Mouse (Mus musculus): ENCODE results near the gene Cideb. TPM values are rescaled to one million over a fixed set of nuclear protein-coding genes. Genes with fewer than 3 reads are reported as not detected.

The Cideb gene
- polyA plus RNA-seq, 1 experiment: 0.17 TPM

DNA sequence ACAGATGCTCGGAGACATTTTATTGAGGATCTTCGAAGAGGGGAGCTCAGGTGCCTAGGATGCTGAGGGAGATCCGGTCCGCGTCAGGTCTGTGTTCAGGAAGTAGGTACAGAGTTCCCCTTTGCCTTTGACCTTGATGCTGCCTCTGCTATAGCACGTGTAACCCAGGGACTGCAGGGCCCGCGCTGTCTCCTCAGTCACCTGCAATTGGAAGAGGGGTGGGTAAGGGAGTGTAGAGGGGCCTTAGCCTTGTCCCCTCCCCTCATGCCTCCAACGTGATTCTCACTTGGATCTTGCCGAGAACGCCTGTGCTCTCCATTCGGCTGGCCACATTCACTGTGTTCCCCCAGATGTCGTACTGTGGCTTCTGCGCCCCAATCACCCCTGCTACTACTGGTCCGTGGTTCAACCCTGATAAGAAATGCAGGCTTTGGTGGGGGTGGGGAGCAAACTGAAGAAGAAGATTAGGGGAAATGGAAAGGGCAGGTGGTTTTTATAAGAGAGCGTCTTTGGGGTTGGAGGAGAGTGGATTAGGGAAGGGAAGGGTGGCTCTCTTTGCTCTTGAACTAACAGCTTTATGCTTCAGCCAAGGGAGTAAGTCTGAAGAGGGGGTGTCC is 10.9 kb upstream of the Cideb start:
- TF ChIP-seq MAX (IDR thresholded peaks at IDR 0.05; ENCODE audit: low read depth) (no peak), SRF (IDR thresholded peaks at IDR 0.05; ENCODE audit: control insufficient read depth, insufficient read length, low read depth) (no peak), E2F4 (IDR thresholded peaks at IDR 0.05; ENCODE audit: insufficient read depth) (no peak), POLR2A (IDR thresholded peaks at IDR 0.05; ENCODE audit: insufficient read length, low read depth) (no peak), TCF3 (IDR thresholded peaks at IDR 0.05; ENCODE audit: insufficient read length, low read depth) (no peak), CEBPB (IDR thresholded peaks at IDR 0.05; ENCODE audit: insufficient read depth, poor library complexity, severe bottlenecking) (no peak), USF1 (IDR thresholded peaks at IDR 0.05; ENCODE audit: low read depth) (no peak), POLR2AphosphoS2 (IDR thresholded peaks at IDR 0.05; ENCODE audit: insufficient read length, low read depth) (no peak), MYOG (IDR thresholded peaks at IDR 0.05; ENCODE audit: control insufficient read depth in 1 of 3, insufficient read depth in 1 of 3, insufficient read length in 2 of 3, low read depth in 2 of 3) (no peak), REST (IDR thresholded peaks at IDR 0.05; ENCODE audit: insufficient read depth, insufficient read length) (no peak), TCF12 (IDR thresholded peaks at IDR 0.05; ENCODE audit: insufficient read depth, poor library complexity, severe bottlenecking) (no peak), MYOD1 (IDR thresholded peaks at IDR 0.05; ENCODE audit: control insufficient read depth in 1 of 3, insufficient read length in 2 of 3, low read depth in 2 of 3) (no peak)
- H3K4me3 ChIP-seq: no peak overlapping the region
- no peak overlapping the region for H3ac ChIP-seq (ENCODE audit: control insufficient read depth, insufficient read length)
- H3K79me2 ChIP-seq (ENCODE audit: control insufficient read depth, insufficient read depth): no peaks in the 10 kb centered on the region
- H3K27me3 ChIP-seq (ENCODE audit: control insufficient read depth, insufficient read depth, insufficient read length): peaks cover 68% of the 10 kb centered on the region
- no peak overlapping the region for H3K4me2 ChIP-seq (ENCODE audit: low read depth)
- H3K36me3 ChIP-seq (ENCODE audit: control insufficient read depth, insufficient read depth): no peaks in the 10 kb centered on the region

- Histone ChIP-seq H3K4me2 (ENCODE audit: low read depth) (no peak overlapping the region), H3K27me3 (ENCODE audit: control insufficient read depth, insufficient read depth, insufficient read length) (peaks cover 65% of the 10 kb centered on the region), H3K4me3 (no peak overlapping the region), H3K36me3 (ENCODE audit: control insufficient read depth, insufficient read depth) (no peaks in the 10 kb centered on the region), H3K79me2 (ENCODE audit: control insufficient read depth, insufficient read depth) (no peaks in the 10 kb centered on the region), H3ac (ENCODE audit: control insufficient read depth, insufficient read length) (no peak overlapping the region)
- TF ChIP-seq E2F4 (IDR thresholded peaks at IDR 0.05; ENCODE audit: insufficient read depth) (no peak), TCF12 (IDR thresholded peaks at IDR 0.05; ENCODE audit: insufficient read depth, poor library complexity, severe bottlenecking) (no peak), MAX (IDR thresholded peaks at IDR 0.05; ENCODE audit: low read depth) (no peak), MYOG (IDR thresholded peaks at IDR 0.05; ENCODE audit: control insufficient read depth in 1 of 3, insufficient read depth in 1 of 3, insufficient read length in 2 of 3, low read depth in 2 of 3) (no peak), POLR2A (IDR thresholded peaks at IDR 0.05; ENCODE audit: insufficient read length, low read depth) (no peak)
These were observed 10.3 kb upstream of the Cideb start for GRCm38 (mm10) chr14:55768555-55768954.

GRCm38 (mm10) chr14:55767519-55768414 is 9.5 kb upstream of the Cideb start:
- Histone ChIP-seq H3K79me2 (ENCODE audit: control insufficient read depth, insufficient read depth) (no peaks in the 10 kb centered on the region), H3K4me2 (ENCODE audit: low read depth) (no peak overlapping the region), H3K36me3 (ENCODE audit: control insufficient read depth, insufficient read depth) (no peaks in the 10 kb centered on the region), H3K4me3 (no peak overlapping the region), H3ac (ENCODE audit: control insufficient read depth, insufficient read length) (no peak overlapping the region), H3K27me3 (ENCODE audit: control insufficient read depth, insufficient read depth, insufficient read length) (peaks cover 67% of the 10 kb centered on the region)
- TF ChIP-seq MYOG (IDR thresholded peaks at IDR 0.05; ENCODE audit: control insufficient read depth in 1 of 3, insufficient read depth in 1 of 3, insufficient read length in 2 of 3, low read depth in 2 of 3) (no peak), POLR2A (IDR thresholded peaks at IDR 0.05; ENCODE audit: insufficient read length, low read depth) (no peak), CEBPB (IDR thresholded peaks at IDR 0.05; ENCODE audit: insufficient read depth, poor library complexity, severe bottlenecking) (no peak), TCF3 (IDR thresholded peaks at IDR 0.05; ENCODE audit: insufficient read length, low read depth) (no peak), USF1 (IDR thresholded peaks at IDR 0.05; ENCODE audit: low read depth) (no peak), SRF (IDR thresholded peaks at IDR 0.05; ENCODE audit: control insufficient read depth, insufficient read length, low read depth) (no peak), E2F4 (IDR thresholded peaks at IDR 0.05; ENCODE audit: insufficient read depth) (no peak), REST (IDR thresholded peaks at IDR 0.05; ENCODE audit: insufficient read depth, insufficient read length) (no peak), MYOD1 (IDR thresholded peaks at IDR 0.05; ENCODE audit: control insufficient read depth in 1 of 3, insufficient read length in 2 of 3, low read depth in 2 of 3) (no peak), POLR2AphosphoS2 (IDR thresholded peaks at IDR 0.05; ENCODE audit: insufficient read length, low read depth) (no peak), MAX (IDR thresholded peaks at IDR 0.05; ENCODE audit: low read depth) (no peak), TCF12 (IDR thresholded peaks at IDR 0.05; ENCODE audit: insufficient read depth, poor library complexity, severe bottlenecking) (no peak)

- Histone ChIP-seq H3K4me3 (no peak within 1 kb of the TSS), H3K27me3 (ENCODE audit: control insufficient read depth, insufficient read depth, insufficient read length) (peaks cover 72% of the 10 kb centered on the region), H3ac (ENCODE audit: control insufficient read depth, insufficient read length) (no peak within 1 kb of the TSS), H3K36me3 (ENCODE audit: control insufficient read depth, insufficient read depth) (no peaks in the 10 kb centered on the region), H3K4me2 (ENCODE audit: low read depth) (no peak within 1 kb of the TSS), H3K79me2 (ENCODE audit: control insufficient read depth, insufficient read depth) (no peaks in the 10 kb centered on the region)
- TF ChIP-seq CEBPB (IDR thresholded peaks at IDR 0.05; ENCODE audit: insufficient read depth, poor library complexity, severe bottlenecking) (no peak), SRF (IDR thresholded peaks at IDR 0.05; ENCODE audit: control insufficient read depth, insufficient read length, low read depth) (no peak), REST (IDR thresholded peaks at IDR 0.05; ENCODE audit: insufficient read depth, insufficient read length) (no peak), MYOD1 (IDR thresholded peaks at IDR 0.05; ENCODE audit: control insufficient read depth in 1 of 3, insufficient read length in 2 of 3, low read depth in 2 of 3) (no peak), TCF3 (IDR thresholded peaks at IDR 0.05; ENCODE audit: insufficient read length, low read depth) (no peak), USF1 (IDR thresholded peaks at IDR 0.05; ENCODE audit: low read depth) (no peak), POLR2AphosphoS2 (IDR thresholded peaks at IDR 0.05; ENCODE audit: insufficient read length, low read depth) (no peak), TCF12 (IDR thresholded peaks at IDR 0.05; ENCODE audit: insufficient read depth, poor library complexity, severe bottlenecking) (no peak), POLR2A (IDR thresholded peaks at IDR 0.05; ENCODE audit: insufficient read length, low read depth) (no peak)
These were observed 7.4 kb upstream of the Cideb start, which contains the start of gene Ltb4r1 for GRCm38 (mm10) chr14:55765696-55766095. Gene Ltb4r1, plus strand, starts transcription at chr14:55765962.
